Mouse (Mus musculus): ENCODE measurements around the gene Rrm2.

The Rrm2 gene

GRCm38 (mm10) chr12:24750521-24750920, 42.5 kb downstream of the Rrm2 start:
- Histone ChIP-seq H3K4me3 (replicated peaks; ENCODE audit: low read length) (no peak overlapping the region), H3K9me3 (ENCODE audit: low read length) (no peaks in the 10 kb centered on the region), H3K27me3 (ENCODE audit: insufficient read depth, low read length) (no peaks in the 10 kb centered on the region), H3K4me1 (replicated peaks; ENCODE audit: low read depth, low read length) (peaks cover 50% of the 10 kb centered on the region), H3K36me3 (ENCODE audit: insufficient read depth, low read length) (no peaks in the 10 kb centered on the region)
- TF ChIP-seq CTCF (conservative IDR thresholded peaks at IDR 0.05; ENCODE audit: low read length): no peak
- TF ChIP-seq POU5F1 (IDR thresholded peaks at IDR 0.05; ENCODE audit: borderline replicate concordance, low read length): no peak
- TF ChIP-seq NANOG (IDR thresholded peaks at IDR 0.05; ENCODE audit: borderline replicate concordance, low read length): no peak

GRCm38 (mm10) chr12:24753680-24754079, 45.6 kb downstream of the Rrm2 start:
- H3K36me3 ChIP-seq (ENCODE audit: insufficient read depth, low read length): no peaks in the 10 kb centered on the region
- TF ChIP-seq NANOG (IDR thresholded peaks at IDR 0.05; ENCODE audit: borderline replicate concordance, low read length): no peak
- TF ChIP-seq POU5F1 (IDR thresholded peaks at IDR 0.05; ENCODE audit: borderline replicate concordance, low read length): no peak
- no peak for TF ChIP-seq CTCF (conservative IDR thresholded peaks at IDR 0.05; ENCODE audit: low read length)
- H3K4me3 ChIP-seq (replicated peaks; ENCODE audit: low read length): no peak overlapping the region
- no peaks in the 10 kb centered on the region for H3K27me3 ChIP-seq (ENCODE audit: insufficient read depth, low read length)
- peaks cover 33% of the 10 kb centered on the region for H3K4me1 ChIP-seq (replicated peaks; ENCODE audit: low read depth, low read length)
- H3K9me3 ChIP-seq (ENCODE audit: low read length): no peaks in the 10 kb centered on the region

GRCm38 (mm10) chr12:24754693-24755092, 46.7 kb downstream of the Rrm2 start:
- Histone ChIP-seq H3K27me3 (ENCODE audit: insufficient read depth, low read length) (no peaks in the 10 kb centered on the region), H3K4me3 (replicated peaks; ENCODE audit: low read length) (no peak overlapping the region), H3K36me3 (ENCODE audit: insufficient read depth, low read length) (no peaks in the 10 kb centered on the region), H3K9me3 (ENCODE audit: low read length) (no peaks in the 10 kb centered on the region), H3K4me1 (replicated peaks; ENCODE audit: low read depth, low read length) (peaks cover 32% of the 10 kb centered on the region)
- no peak for TF ChIP-seq POU5F1 (IDR thresholded peaks at IDR 0.05; ENCODE audit: borderline replicate concordance, low read length)

- H3K9me3 ChIP-seq (ENCODE audit: low read length): no peaks in the 10 kb centered on the region
- H3K27me3 ChIP-seq (ENCODE audit: insufficient read depth, low read length): no peaks in the 10 kb centered on the region
- peaks cover 26% of the 10 kb centered on the region for H3K4me1 ChIP-seq (replicated peaks; ENCODE audit: low read depth, low read length)
- H3K4me3 ChIP-seq (replicated peaks; ENCODE audit: low read length): no peak overlapping the region
- no peak for TF ChIP-seq CTCF (conservative IDR thresholded peaks at IDR 0.05; ENCODE audit: low read length)
- no peak for TF ChIP-seq NANOG (IDR thresholded peaks at IDR 0.05; ENCODE audit: borderline replicate concordance, low read length)
- no peak for TF ChIP-seq POU5F1 (IDR thresholded peaks at IDR 0.05; ENCODE audit: borderline replicate concordance, low read length)
- H3K36me3 ChIP-seq (ENCODE audit: insufficient read depth, low read length): no peaks in the 10 kb centered on the region
Observed at GRCm38 (mm10) chr12:24755471-24755870, 47.4 kb downstream of the Rrm2 start.

GRCm38 (mm10) chr12:24757387-24757786, 49.3 kb downstream of the Rrm2 start:
- Histone ChIP-seq H3K36me3 (ENCODE audit: insufficient read depth, low read length) (no peaks in the 10 kb centered on the region), H3K9me3 (ENCODE audit: low read length) (no peaks in the 10 kb centered on the region), H3K27me3 (ENCODE audit: insufficient read depth, low read length) (no peaks in the 10 kb centered on the region), H3K4me1 (replicated peaks; ENCODE audit: low read depth, low read length) (peaks cover 23% of the 10 kb centered on the region), H3K4me3 (replicated peaks; ENCODE audit: low read length) (no peak overlapping the region)
- TF ChIP-seq CTCF (conservative IDR thresholded peaks at IDR 0.05; ENCODE audit: low read length) (no peak), NANOG (IDR thresholded peaks at IDR 0.05; ENCODE audit: borderline replicate concordance, low read length) (no peak), POU5F1 (IDR thresholded peaks at IDR 0.05; ENCODE audit: borderline replicate concordance, low read length) (no peak)

- Histone ChIP-seq H3K9me3 (ENCODE audit: low read length) (no peaks in the 10 kb centered on the region), H3K27me3 (ENCODE audit: insufficient read depth, low read length) (no peaks in the 10 kb centered on the region), H3K4me1 (replicated peaks; ENCODE audit: low read depth, low read length) (peaks cover 29% of the 10 kb centered on the region), H3K4me3 (replicated peaks; ENCODE audit: low read length) (no peak overlapping the region), H3K36me3 (ENCODE audit: insufficient read depth, low read length) (no peaks in the 10 kb centered on the region)
- no peak for TF ChIP-seq POU5F1 (IDR thresholded peaks at IDR 0.05; ENCODE audit: borderline replicate concordance, low read length)
- no peak for TF ChIP-seq NANOG (IDR thresholded peaks at IDR 0.05; ENCODE audit: borderline replicate concordance, low read length)
- no peak for TF ChIP-seq CTCF (conservative IDR thresholded peaks at IDR 0.05; ENCODE audit: low read length)
Observed at GRCm38 (mm10) chr12:24758374-24758773, 50.3 kb downstream of the Rrm2 start.

GRCm38 (mm10) chr12:24762253-24762652, 54.2 kb downstream of the Rrm2 start:
- no peaks in the 10 kb centered on the region for H3K36me3 ChIP-seq (ENCODE audit: insufficient read depth, low read length)
- no peaks in the 10 kb centered on the region for H3K27me3 ChIP-seq (ENCODE audit: insufficient read depth, low read length)
- TF ChIP-seq CTCF (conservative IDR thresholded peaks at IDR 0.05; ENCODE audit: low read length) (no peak), NANOG (IDR thresholded peaks at IDR 0.05; ENCODE audit: borderline replicate concordance, low read length) (no peak), POU5F1 (IDR thresholded peaks at IDR 0.05; ENCODE audit: borderline replicate concordance, low read length) (no peak)
- no peak overlapping the region for H3K4me3 ChIP-seq (replicated peaks; ENCODE audit: low read length)
- H3K9me3 ChIP-seq (ENCODE audit: low read length): no peaks in the 10 kb centered on the region
- peaks cover 26% of the 10 kb centered on the region for H3K4me1 ChIP-seq (replicated peaks; ENCODE audit: low read depth, low read length)
